Mouse (Mus musculus) embryo, embryonic 10.5 days (tissue): ENCODE measurements around the gene Sptlc2.

Source experiments
- DNase-seq: peaks from one replicate; pipeline ENCODE4 v3.0.0-alpha.2; 2015; ENCODE audit warnings: low spot score

Gene Sptlc2

DNA sequence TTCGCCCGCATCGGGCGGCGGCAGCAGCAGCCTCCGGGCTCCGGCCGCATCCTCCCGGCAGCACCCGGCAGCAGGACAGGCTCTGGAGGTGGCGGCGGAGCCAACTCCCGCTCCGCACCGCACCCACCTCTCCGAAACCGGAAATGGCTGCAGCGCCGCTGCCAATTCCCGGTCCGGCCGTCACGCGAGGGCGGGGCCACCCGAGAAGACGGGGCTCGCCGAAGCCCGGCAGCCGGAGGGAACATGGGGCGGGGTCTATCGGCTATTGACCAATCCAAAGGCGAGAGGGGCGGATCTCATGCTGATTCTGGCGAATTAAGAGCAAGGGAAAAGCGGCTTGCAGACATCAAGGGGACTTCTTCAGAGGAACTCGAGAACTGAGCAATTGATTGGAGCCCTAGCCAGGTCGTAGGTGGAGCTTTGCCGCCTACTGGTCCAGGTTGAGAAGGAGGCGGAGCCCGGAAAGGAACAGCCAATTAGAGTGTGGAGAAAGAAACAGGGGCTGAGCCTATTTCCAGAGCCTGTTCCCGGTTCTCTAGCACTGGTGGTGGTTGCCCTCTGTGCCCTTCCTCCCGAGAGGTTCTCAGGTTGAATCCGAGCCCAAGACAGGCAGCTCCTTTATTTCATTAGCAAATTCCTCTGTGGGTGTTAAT is at the start of gene Sptlc2:
Gene Sptlc2 (minus strand): TSS at position 234 of the 653 bp plus-strand sequence.
- DNase-seq, result peak; percentile 100

DNA sequence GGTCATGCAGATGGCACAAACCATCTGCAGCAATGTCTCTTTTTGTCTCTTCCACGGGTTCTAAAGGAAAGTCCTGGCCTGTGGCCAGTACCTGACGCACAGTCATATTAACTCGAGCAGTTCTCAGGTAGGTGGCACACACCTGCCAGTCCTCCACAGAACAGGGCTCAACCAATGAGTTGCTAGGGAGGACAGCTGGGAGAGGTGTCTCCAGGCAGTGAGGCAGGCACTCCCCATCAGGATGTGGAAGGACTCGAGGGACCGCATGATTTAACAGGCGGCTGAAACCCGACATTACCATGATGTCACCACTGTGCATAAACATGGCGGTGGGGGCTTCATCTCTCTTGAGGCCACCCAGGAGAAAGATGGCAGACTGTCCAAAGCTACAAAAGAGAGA is 40.7 kb upstream of the Sptlc2 start:
- no peak for DNase-seq

DNA sequence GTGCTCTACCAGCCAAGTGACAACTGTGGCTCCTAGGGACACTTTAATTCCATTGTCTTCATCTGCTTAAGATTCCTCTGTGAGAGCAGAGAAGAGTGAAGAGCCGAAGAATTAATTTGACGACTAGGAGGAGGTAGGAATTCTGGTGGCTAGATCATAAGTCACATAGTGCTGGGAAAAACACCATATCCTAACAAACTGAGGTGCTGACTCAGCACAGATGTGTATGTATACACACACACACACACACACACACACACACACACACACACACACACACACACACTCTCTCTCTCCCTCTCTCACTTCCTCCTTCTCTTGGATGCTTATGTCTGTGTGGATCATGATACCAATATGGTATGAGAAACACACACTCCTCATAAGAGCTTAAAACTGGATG is 40.1 kb upstream of the Sptlc2 start:
- no peak for DNase-seq

DNA sequence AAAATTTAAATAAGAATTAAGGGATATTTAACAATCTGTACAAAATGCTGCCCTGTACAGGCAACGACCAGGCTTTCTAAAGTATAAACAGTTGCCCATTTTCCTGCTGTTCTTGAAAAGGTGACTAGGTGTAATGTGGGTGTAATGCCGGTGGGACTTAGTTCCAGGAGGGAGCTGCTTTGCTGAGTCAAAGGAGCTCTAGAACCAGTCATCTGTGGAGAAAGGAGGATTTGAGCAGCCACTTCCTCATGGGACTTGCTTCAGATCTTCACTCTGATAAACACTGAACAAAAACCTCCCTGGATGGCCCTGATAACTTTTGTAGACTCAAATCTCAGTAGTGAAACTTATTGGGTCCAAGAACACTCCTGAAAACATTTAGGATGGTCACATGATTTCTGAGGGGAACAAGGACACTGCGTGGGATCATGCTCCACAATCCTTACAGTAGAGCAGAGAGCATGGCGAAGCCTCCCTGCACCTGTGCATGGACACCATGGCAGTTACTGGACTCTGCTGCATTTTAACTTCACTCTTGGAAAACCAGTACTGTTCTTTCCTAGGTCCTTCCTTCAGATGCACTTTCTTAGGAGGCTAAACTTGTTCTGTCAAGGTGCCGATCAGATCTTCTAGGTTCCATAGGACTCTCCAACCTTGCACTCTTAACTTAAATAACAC is 38.3 kb upstream of the Sptlc2 start:
- no peak for DNase-seq

DNA sequence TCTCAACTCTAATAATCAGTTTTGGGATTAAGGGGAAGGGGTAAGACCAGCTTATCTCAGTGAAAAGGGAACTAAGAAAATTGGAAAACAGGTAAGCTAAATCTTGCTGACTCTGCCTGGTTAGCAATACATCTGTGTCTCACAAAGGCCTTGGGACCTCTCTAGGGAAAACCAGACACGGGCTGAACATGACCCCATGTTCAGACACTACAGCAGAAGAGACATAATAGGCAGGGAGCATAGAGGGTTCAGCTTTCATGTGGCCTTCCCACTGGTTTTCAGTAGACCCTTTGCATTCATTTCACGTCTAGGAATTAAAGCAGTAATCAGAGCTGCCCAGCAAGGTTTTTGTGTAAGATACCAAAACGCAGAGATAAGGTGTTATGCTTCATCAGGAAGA is 36.4 kb upstream of the Sptlc2 start:
- no peak for DNase-seq

DNA sequence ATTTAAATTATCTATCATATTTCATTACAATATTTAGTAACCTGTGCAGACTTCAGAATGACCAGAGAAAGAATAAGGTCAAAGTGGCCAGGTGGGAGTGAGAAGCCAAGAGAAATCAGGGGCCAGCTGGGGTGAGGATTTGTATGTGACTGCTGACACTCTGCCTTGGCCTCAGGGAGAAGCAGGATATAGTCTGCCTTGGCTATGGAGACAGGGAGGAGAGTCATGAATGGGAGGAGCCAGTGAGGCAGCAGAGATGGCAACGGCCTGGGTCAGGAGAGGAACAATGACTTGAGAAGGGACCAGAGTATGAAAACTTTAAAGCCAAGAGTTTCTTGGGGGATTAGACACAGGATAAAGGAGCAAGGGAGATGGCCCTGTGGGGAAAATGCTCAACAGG is 35.5 kb upstream of the Sptlc2 start:
- DNase-seq, result no peak

DNA sequence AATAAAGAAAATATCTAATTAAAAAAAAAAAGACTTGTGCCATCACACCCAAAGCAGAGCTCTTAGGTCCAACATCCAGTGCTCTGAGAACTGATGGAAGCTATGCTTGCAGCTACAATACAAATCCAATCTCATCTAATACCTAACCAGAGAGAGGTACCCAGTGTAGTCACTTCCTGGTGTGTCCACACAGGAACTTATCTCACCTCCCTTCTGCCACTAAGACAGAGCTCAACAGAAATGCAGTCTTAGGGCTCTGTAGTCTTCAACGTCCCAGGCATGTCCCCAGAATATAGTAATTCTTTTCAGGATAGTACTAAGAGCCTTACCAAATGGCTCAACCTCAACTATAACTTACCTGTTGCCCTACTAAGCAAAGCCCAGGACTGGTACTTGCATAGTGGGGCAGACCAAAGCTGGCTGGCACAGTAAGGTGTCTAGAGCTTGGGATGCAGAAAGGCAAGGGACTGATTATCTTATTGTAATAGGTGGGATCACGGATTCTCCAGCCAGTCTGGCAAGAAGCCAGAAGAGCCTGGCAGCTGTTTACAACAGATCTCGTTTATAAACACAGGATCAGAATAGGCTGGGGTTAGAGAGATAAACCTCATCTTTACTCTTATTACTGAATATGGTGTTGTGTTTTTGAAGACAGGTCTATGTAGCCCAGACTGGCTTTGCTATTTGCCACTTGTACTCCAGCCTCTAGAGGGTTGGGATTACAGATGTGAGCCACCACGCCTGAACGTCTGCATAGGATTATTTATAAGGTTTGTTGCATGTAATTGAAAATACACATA is 33.8 kb upstream of the Sptlc2 start:
- no peak for DNase-seq

DNA sequence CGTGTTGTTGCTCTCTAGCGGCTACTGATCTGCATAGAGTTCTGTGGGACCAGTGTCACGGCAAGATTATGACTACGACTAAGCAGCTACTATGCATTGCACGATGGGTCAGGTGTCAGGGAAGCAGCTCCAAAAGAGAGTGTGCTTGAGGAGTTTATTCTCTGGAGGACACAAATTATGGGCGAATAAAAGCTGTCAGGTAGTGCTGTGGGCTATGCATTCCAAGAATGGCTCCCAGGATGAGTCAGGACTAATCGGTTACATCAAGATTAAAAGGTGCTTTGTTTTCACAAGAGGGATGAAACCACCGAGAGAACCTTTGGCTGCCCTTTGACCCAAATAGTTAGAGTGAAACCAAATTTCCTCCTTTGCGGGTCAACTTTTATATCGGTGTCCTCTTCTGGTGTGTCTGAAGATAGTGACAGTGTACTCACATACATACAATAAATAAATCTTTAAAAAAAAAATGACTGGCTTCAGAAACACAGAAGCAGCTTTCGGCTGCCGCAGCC is 31.9 kb upstream of the Sptlc2 start:
- no peak for DNase-seq

DNA sequence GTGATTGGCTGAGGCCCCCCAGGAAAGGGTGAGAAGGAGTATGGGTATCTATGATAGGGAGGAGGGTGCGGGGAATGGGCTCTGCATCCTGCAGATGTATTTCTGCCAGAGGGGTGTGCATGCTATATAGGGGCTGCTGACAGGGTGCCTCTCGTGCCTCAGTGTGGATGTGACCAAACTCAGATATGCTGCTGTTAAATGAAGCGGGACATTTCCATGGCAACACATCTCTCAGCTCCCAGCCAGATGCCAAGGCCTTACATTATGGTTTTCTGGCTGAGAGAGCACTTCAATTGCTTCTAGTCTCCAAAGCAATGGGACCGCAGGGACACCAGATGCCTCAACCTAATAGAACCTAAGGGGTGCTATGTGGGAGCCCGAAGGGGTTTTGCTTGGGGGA is 30.8 kb upstream of the Sptlc2 start:
- peak; percentile 58 for DNase-seq

DNA sequence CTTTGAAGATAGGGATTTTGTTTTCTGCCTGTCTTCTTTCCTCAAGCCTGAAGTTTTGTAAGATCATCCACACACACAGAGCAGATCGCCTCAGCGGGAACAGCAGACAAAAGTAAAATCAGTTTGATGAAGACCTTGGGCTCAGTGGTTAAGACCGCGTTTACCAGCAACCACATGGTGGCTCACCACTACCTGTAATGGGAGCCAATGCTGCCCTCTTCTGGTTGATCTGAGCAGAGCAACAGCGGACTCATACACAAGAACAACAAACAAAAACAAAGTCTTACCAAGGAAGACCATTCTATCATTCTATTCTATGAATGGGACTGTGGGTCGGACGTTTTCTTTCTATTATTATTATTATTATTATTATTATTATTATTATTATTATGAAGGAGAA is 28.5 kb upstream of the Sptlc2 start:
- peak; percentile 77 for DNase-seq

DNA sequence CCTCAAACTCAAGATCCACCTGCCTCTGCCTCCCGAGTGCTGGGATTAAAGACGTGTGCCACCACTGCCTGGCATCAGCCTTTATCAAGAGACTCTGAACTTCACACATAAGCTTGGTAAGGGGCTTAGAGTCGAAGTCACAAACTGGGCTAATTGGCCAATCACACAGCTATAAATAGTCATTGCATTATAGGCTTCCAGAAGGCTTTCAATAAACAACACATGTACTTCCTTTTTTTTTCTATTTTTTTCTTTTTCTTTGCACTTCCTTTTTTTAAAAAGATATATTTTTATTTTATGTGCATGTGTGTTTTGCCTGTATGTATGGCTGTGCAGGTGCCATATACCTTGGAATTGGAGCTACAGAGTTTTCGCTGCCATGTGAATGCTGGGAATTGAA is 27.2 kb upstream of the Sptlc2 start:
- no peak for DNase-seq

DNA sequence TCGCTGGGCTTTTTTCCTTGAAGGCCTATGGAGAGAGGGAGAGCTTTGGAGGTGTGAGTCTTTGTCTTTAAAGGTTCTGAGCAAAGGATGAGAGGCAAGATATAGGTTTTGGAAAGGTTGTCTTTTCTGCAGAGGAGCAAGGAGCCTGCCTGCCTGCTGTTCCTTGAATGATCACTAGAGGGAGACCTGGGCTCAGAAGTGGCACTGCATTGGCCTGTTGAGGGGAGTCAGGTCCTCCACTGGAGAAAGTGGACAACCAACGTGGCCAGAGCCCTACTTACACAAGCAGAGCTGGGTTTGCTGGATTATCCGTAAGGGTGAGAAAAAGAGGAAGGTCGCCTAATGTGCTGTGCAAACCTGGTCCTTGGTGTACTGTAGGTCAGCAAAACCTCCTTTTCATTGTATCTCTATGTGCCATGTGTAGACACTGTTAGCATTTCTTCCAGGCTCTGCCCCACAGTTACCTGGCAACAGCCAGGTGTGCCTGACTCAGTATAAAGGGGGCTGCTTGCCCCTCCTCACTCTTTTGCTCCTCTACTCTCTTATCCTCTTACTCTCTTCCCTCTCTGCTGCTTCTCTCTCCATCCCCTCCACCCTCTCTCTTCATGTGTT is 25.1 kb upstream of the Sptlc2 start:
- peak; percentile 81 for DNase-seq

DNA sequence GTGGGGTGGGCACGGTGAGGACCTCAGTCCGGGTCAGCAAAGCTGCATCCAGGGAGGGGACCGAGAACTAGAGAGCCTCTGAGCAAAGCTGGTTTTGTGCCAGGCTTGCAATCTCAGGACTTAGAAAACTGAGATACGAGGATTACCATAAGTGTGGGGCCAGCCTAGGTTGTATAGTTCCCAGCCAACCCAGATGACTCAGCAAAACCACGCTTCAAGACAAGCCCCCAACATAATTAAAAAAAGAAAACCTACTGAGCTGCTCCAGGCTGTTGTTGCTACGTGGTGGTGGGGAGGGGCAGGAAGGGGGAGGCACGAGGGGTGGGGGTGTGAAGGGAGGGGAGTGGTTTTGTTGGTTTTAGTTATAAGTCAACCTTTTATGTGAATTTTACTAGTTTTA is 22.8 kb upstream of the Sptlc2 start:
- DNase-seq, result no peak

DNA sequence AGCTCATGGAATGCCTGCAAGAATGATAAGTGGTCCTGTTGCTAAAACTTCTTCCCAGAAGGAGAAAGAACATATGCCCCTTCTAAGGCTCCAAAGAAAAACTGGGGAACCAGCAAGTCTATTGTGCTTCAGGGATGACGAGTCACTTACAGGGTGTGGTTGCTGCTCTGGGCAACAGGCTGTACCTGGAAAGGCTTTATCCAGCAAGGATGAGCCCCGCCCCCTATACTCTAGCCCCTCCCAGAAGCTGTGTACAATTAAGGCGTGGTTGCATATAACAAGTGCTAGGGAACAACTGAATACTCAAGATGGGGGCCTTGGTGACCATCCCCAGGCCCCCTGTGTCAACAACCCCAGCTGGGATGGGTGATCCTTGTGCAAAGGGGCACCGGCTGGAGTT is 21.0 kb upstream of the Sptlc2 start:
- no peak for DNase-seq

DNA sequence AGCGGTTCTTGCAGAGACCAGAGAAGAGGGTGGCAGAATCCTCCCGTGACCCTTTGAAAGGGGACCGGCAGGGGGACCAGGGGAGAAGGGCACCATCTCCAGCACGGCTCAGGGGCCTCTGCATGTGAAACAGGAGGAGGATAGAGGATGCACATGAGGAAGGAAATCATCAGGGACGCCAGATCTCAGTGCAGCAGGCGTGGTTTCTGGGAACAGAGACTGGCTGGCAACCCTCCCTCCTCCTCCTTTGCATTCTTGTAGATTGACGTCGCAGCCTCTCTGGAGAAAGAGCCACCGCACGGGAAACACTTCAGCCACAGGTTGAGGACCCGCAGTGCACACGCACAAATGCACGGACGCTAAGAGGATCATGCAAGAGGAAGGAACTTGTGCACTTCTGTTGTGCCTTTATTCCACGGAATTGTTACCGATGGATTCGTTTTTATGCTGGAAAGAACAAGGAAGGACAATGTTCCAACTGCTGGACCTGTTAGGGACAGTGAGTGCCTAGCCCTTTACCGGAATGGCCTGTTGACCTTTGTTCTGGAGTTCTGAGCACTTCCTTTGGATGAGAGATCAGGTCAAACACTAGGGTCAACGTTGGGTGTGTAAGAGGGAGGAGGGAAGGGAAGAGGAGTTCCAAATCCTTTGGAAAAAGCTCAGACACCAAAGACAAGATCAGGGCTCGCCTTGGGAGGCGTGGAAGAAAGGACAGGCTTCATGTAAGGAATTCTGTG is 19.9 kb upstream of the Sptlc2 start:
- DNase-seq, result peak; percentile 60

DNA sequence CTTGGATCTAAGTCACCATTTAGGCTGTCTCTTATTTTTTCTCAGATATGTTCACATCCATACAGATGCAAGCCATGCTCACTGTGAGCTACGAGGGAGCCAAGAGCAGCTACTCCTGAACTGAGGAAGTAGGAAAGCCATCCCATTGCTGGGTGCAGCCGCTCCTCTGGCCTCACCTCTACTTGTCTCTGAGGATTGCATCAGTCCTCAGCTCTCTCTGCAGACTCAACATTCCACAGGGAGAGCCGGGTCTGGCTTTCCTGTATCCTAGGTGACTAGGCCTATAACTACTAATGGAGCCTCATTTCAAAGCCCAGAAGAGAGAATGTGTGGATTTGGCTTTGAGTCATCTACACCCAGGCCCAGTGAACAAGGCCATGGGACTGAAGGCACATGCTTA is 17.6 kb upstream of the Sptlc2 start:
- no peak for DNase-seq

DNA sequence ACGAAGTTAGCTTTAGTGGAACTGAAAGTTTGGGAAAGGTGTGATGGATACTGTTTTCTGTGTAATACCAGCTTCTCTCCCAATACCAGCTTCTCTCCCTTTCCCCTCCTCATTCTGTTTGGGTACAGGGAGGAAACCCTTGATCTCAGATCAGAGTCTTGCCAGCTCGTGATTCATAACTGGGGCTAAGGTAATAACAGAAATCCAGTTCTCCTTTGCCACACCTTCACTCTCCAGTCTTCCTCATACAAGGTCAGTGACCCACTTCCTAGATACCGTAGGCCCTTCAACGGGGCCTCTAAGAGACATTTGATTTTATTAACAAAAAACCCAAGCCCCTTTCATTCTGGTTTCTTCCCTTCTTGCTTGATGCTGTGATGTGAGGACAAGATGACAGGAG is 17.0 kb upstream of the Sptlc2 start:
- no peak for DNase-seq

DNA sequence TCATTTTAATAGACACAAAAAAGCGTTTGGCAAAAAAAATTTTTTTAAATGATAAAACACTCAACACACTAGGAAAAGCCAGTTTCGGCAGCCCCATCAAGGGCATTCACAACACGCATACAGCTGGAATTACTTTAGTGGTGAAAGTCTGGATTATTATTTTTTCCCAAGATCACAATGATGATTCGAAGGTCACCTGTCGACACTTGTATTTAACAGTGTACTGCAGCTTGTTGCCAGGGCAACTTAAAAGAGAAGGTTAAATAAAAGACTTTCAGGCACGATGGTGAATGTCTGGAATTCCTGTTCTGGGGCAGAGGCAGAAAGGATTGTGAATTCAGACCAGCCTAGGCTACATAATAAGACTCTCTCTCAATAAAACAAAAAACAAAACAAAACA is 13.7 kb upstream of the Sptlc2 start:
- DNase-seq, result peak; percentile 34

DNA sequence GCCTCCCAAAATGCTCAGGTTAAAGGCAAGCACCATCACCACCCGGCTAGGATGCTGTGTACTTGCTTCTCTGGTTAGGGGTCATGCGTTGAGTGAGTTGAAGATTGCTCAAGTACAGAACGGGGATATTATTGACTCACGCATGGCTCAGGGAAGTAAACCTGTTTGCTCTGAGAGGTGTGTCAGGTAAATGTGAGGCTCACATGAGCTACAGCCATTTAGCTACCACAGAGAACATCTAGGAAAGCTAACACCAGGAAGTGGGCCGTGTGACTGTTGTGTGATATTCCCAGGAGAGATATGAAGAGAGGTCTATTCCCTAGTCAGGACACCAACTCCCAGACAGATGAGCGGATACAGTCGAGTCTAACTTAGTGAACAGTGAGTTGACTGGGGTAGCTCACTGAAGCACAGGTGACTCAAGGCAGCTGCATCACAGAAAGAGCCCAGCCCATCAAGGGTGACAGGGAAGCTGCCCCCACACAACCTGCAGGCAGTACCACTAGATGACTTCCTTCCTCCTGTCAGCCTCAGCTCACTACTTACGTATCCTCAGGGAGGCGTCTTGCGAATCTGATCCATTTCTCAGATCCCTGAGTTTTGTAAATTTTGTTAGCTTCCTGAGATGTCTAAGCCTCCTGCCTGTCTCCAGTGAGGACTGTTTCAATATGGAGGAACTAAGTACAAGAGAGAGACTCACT is 11.1 kb upstream of the Sptlc2 start:
- no peak for DNase-seq

DNA sequence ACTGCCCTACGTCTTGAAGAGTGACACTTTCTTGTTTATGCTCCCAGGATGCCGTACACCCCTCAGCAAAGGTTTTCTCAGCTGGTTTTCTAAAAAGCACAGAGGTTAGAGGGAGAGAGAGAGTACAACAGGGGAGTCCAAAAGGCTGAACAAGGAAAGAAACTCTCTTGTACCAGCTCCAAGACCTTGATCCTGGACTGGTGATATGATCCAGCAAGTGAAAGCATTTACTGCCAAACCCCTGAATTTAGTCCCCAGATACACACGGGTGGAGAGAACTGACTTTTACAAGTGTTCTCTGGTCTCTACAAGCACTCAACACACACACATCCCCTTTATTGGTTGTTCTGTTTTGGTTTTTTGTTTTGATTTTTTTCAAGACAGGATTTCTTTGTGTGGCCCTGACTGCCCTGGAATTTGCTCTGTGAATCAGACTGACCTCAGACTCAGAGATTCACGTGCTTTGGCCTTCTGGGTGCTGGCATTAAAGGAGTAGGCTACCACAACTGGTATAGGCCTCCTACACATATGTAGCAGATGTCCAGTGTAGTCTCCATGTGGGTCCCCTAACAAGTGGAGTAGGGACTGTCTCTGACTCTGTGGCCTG is 9.8 kb upstream of the Sptlc2 start:
- DNase-seq, result no peak

DNA sequence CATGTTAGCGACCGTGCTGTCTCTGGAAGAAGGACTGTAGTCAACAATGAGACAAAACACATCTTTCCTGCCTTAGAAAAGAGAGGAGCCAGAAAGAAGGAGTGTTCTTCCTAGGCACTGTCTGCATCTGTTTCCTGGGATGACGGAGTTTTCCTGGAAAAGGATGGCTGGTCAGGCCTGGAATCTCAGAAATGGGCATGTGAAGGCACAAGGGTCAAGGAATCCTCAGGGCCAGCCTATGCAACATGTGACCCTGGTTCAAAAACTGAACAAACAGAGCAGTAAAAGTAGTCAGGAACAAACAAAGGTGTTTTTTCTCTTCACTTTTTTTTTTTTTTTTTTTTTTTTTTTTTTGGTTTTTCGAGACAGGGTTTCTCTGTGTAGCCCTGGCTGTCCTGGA is 9.0 kb upstream of the Sptlc2 start:
- no peak for DNase-seq
